Mouse (Mus musculus): ENCODE measurements around the gene Zfp654. TPM values are rescaled to one million over a fixed set of nuclear protein-coding genes. Genes with fewer than 3 reads are reported as not detected.

Gene Zfp654
- total RNA-seq, 4 experiments from 2014 or later = 15.6 to 18.9 (median 17.0) TPM

- DNase-seq (ENCODE audit: low spot score in 2 of 2) = no peak
Observed at GRCm38 (mm10) chr16:64766696-64767300, 84.7 kb downstream of the Zfp654 start.

DNA sequence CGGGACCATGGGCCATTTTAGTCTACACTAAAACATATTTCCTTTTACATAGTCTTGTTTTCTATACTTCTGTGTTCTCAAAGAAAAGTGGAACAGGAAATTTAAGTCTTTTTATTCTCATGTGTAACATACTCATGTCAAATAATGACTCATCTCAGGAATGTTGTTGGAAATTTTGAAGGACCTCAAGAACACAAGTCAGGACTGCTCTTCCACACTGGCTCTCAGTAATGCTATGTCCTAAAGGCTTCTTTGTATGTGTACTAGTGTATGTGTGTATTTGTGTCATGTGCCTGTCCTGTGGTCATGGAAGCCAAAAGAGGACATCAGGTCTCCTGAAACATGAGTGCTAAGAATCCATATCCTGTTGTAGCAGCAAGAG is 92.2 kb downstream of the Zfp654 start:
- DNase-seq (ENCODE audit: low spot score in 2 of 2) = no peak

- no peak for DNase-seq (ENCODE audit: low spot score in 2 of 2)
Observed at GRCm38 (mm10) chr16:64758561-64759244, 92.7 kb downstream of the Zfp654 start.

- DNase-seq (ENCODE audit: low spot score in 2 of 2) = no peak
Observed at GRCm38 (mm10) chr16:64757666-64758400, 93.6 kb downstream of the Zfp654 start.

DNA sequence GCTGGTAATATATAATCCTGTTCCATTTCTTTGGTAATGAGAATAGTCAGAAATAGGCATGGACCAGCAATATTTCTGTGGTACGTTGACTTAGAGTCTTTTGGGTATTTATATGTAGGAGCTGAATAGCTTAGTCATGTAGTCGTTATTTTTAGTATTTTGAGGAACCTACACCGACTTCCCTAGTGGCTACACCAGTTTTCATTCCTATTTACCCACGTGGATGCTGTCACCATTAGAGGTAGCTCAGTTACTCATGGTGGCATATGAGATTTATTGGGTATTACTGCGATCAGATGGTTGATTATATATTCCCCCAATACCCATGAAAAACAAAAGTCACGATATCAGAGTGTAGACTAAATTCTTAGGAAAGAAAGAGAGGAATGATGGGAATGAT is 95.1 kb downstream of the Zfp654 start:
- no peak for DNase-seq (ENCODE audit: low spot score in 2 of 2)

DNA sequence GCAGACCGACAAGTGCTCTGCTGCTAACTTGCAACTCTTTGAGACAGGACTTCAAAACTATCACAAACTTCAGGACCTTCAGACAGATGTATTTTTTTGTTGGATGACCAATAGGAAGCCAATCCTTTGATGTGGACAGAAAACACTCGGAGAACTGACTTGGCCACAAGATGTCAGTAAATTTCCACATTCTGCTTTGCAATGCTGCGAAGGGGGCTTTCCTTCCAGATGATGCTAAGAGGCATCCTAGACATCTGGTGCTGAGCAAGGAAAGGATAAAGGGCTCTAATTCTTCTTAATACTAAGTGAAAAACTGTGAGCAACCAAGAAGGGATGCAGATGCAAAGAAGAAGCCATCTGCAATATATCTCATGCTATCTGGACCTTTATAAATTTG is 96.7 kb downstream of the Zfp654 start:
- DNase-seq (ENCODE audit: low spot score in 2 of 2) = no peak

DNA sequence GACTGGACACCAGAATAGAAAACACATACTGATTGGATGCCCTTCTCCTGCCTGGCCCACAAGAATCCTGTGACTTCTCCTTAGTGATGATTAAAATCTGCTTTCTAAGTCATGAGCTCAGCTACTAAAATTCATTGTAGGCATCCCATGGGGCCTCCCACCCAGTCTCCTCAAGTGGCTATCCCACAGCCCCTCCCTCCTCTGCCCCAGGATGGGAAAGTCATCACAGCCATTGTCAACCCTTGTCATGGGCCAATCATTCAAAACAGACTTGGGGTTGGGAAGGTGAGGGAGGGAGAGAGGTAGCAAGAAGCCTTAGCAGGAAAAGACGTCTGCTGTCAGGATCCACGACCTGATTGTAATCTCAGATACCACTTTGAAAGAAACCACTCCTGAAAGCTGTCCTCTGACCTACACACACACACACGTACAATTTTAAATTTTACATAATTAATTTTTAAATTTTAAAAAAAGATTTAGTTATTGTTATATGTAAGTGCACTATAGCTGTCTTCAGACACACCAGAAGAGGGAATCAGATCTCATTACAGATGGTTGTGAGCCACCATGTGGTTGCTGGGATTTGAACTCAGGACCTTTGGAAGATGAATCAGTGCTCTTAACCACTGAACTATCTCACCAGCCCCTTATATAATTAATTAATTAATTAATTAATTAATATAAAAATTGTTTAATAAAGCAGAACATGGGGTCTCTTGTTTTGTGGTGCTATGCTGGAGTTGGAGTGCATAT is 97.3 kb downstream of the Zfp654 start:
- no peak for DNase-seq (ENCODE audit: low spot score in 2 of 2)

DNA sequence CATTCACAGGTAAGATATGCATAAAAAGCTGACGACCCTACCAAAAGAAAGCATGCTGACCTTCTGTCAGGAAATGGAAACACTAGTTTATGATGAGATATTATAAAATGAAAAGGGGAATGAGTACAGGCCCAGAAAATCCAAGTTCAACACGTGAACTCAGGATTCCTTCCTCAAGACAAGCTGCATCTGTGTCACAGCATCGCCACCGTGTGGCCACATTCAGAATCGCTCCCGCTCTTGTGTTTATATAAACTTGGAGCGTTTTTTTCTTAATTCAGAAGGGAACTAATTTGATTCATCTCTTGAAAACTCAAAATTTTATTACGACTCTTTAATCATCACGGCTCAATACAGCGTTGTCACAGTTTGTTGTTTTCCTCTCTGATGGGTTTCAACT is 103.2 kb downstream of the Zfp654 start:
- DNase-seq (ENCODE audit: low spot score in 2 of 2) = peak; percentile 52 to 76

- DNase-seq (ENCODE audit: low spot score in 2 of 2) = no peak
Observed at GRCm38 (mm10) chr16:64745089-64745488, 106.4 kb downstream of the Zfp654 start.

GRCm38 (mm10) chr16:64737289-64737688 is 114.2 kb downstream of the Zfp654 start:
- no peak for DNase-seq (ENCODE audit: low spot score in 2 of 2)

Other genes starting within 250 kb of the Zfp654 start
- 1 to 10 TPM; 1.8 to 2.3 (median 2.0) TPM for gene Csnka2ip, start 249.2 kb downstream of the Zfp654 start, total RNA-seq (2022)
- gene 4930453N24Rik, start 80.5 kb downstream of the Zfp654 start, total RNA-seq (2022) = 10 to 100 TPM; 16.3 to 29.9 (median 22.3) TPM
- 10 to 100 TPM; 54.9 to 72.2 (median 59.0) TPM for gene Cggbp1, start 344 bp upstream of the Zfp654 start, total RNA-seq (2022)

Data from layer of hippocampus, adult 8-10 months (tissue).